Mouse (Mus musculus) left cerebral cortex, postnatal 36 days (tissue): Measurements from ENCODE around the gene Adap1. TPM values are rescaled to one million over a fixed set of nuclear protein-coding genes. Genes with fewer than 3 reads are reported as not detected.
A peak's percentile ranks its signal among the peaks of the same experiment; 100 is the strongest.

Experiments
- DNase-seq, 2 experiments: peaks; one replicate each; pipeline ENCODE4 v3.0.0; 2021 to 2022; ENCODE audit warnings: low spot score in 2 of 2, mixed read lengths in 1 of 2
- intact Hi-C: fragments of 180-260 bp; cut with DNase I; formaldehyde crosslinking; loops from one replicate; pipeline ENCODE4 v1.15.1; 2025
- total RNA-seq, 2 experiments: library from RNA; stranded (reverse); gene quantifications; 2 replicates each; pipeline ENCODE4 v1.2.3; 2021

Adap1 gene
- total RNA-seq, 2 experiments from 2014 or later = 260 to 316 TPM

DNA sequence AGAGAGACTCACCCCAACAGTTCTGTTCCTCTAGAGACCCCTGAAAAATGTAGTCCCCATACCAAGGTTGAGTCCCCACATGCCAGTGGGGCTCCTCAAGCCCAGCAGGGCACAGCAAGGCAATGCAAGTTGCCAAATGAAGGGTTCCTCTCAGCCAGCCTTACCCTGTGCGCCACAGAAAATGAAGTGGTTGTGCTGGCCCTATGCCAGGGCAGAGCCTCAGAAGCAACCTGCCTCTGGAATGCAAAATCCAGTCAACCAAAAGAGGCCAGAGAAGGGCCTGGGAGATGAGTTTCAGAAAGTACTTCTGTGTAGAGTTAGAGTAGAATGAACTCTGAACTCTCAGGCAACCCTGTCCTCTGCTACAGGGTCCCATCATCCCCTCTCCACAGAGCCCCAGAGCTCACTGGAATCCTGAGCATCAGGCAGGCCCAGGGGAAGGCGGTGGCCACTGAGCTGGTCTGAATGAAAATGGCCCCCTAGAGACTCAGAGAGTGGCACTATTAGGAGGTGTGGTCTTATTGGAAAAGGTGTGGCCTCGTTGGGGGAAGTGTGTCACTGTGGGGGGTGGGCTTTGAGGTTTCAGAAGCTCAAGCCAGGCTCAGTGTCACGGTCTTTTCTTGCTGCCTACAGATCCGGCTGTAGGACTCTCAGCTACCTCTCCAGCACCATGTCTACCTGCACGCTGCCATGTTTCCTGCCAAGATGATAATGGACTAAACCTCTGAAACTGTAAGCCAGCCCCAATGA is 33.4 kb downstream of the Adap1 start:
- DNase-seq = no peak
- intact Hi-C loops = no loop called here

DNA sequence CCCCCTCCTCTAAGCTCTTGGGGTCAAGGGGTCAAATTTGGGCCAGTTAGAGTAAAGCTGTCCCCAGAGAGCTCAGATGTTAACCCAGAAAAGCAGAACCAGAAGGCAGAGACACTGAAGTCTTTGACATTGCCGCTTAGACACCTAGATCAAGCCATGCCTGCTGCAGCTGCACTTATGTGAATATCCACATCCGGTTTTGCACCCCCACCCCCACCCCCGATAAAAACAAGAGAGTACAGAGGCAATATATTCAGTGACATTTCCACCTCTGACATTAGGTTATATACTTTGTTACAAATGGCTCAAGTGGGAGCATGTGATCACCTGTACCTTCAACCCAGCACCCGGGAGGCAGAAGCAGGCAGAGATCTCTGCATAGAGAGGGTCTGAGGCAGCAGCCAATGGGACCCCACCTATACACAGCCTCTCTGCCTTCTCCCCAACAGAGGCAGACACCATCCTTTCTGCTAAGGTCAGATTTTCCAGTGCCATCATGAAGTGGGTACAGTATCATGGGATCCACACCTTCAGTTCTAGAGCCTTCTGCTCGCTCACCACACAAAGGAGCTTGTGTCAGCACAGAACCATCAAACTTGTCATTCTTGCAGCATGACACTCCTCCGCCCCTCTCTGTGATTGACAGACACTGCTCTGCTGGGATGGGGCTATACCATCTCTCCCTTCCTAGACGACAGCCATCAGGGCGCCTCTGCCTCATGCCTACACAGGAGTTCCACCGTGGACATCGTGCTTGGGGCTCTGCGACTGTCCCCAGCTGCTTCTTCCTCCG is 34.8 kb downstream of the Adap1 start:
- intact Hi-C loops = no loop called here
- DNase-seq = no peak

DNA sequence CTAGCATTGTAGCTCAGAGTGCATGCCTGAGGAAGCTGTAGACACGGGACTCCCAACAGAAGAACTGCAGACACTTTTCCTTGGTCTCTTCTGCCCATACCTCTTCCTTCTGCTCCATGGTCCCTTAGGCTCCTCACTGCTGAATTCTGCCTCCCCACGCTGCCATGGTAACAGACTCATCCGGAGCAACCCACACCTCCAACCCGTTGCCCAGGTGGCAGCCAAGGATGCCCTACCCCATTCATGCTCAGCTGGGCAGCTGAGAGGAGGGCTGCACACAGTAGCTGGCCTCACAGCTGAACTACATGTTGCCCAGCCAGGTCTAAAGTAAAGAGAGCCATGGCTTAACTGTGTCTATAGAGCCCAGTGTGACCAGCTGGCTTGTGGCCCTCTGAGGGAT is 36.8 kb downstream of the Adap1 start:
- DNase-seq = no peak
- intact Hi-C loops = no loop called here

DNA sequence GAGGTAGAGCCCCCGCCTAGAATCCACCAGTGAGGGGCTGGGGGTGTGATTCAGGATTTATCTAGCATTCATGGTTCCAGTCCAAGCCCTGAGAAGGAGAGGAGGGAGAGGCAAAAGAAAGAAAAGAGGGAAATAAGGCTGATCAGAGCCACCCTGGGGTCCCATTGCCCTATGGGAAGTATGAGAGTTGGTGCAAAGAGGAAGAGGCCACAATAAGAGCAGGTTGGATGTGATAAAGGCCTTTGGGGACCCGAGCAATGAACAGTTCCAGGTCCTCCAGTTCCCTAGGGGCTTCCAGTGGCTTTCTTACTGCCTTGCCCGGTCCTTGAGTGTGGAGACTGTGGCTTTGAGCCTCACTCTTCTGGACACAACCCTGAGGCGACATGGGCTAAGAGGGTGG is 37.6 kb downstream of the Adap1 start:
- intact Hi-C loops = no loop called here
- DNase-seq = no peak

DNA sequence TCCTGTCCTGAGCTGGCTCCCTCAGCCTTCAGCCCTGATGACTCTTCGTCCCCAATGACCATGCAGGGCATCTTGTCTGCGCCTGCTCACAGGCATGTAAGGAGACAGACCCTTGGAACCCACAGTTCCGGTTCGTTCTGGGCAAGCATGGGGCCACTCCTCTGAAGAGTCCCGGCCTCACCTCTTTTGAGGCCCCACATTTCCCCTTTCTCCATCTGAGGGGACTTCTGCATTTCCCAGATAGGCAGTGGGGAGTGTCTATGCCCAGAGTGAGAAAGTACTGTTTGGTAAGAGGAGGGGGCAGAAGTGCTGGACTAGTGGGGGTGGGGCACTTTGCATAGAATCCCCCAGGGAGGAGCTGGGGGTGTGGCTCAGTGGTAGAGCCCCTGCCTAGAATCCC is 38.3 kb downstream of the Adap1 start:
- intact Hi-C loops = no loop called here
- DNase-seq = no peak

DNA sequence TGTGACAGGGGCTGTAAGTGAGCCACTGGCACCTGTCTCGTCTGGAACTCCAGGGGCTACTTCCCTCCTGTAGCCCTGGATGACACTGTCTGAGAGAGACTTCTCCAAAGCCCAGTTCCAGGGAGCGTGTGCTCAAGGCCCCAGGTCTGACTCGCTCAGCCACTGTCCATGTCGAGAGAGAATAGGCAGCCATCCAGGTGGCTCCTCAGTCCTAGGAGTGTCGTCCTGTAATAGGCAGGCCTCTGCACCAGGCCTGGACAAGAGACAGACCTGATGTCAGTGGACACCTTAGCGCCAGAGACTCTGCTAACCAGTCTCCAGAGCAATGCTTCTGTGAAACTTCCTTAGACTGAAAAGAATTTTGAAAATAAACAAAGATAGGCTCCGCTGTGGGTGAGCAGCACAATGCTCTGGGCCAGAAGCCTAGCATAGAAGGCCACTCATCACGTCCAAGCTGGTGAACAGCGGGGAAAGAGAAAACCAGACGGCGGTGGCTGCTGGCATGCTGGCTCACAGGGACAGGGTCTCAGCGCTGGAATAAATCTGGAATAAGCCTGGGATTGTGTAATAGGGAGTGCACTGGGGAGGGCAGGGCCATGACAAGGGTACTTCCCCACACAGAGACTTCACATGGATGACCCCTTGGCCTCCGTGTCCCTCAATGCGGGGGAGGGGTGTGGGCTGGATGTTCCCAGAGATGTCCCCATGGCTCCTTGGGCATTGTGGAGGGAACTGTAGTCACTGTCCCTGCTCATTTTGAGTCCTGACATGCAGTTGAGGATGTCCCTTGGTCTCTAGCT is 39.1 kb downstream of the Adap1 start:
- intact Hi-C loops = no loop called here
- no peak for DNase-seq

DNA sequence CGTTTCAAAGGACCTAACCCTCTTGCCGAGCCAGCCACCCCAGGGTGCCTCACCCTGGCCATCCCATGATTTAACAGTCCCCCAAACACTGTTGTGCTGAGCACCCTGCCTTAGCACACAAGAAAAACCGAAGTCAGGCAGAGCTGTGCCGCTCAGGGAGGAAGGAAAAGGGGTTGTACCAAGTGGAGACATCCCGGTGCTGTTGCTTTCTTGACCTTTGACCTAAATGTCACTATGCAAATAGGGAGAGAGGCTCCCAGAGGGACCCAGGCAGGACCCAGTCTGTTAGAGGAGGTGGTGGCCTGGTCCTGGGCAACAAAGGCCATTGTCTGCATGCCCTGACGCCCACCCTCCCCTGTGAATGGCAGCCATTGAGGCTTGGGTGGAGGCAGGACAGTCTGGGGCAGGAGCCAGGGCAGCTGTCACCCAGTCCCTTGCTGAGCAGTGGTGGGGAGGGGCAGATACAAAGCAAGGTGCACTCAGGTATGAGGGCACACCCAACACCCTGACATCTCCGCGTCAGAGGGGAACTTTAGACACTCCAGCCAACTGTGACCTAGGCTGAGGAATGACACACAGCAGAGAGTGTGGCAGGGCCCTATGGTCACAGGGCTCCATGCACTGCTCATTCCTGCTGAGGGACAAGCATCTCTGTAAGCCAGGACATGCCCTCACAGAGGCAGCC is 39.9 kb downstream of the Adap1 start:
- no peak for DNase-seq
- intact Hi-C loops = no loop called here

DNA sequence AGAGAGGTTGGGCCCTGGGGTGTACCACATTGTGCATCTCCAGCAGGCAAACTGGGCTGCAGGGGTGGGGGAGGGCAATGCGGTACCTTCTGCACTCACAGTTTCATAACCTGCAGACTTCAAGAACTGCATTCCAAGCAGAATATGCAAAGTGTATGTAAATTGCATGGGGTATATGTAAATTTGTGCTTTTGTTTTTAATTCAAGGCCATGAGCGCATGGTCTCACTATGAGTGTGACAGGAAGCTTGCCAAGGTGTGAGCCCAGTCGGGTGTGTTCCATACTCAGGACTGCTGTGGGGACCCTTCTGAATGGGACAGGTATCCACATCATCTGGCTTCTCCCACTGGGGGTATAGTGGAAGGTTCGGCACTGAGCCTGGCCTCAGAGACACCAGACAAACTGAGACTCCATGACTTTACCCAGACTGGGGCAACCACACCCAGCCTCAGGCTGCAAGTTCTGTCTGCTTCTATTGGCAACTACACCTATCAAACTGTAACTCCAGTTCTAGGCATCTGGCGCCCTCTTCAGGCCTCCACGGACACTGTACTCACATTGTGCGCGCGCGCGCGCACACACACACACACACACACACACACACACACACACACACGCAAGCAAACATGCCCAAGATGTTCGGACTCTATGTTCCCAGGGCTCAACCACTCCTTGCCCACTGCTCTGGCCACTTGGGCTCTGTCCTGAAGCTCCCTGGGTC is 41.8 kb downstream of the Adap1 start:
- intact Hi-C loops = no loop called here
- DNase-seq = no peak

DNA sequence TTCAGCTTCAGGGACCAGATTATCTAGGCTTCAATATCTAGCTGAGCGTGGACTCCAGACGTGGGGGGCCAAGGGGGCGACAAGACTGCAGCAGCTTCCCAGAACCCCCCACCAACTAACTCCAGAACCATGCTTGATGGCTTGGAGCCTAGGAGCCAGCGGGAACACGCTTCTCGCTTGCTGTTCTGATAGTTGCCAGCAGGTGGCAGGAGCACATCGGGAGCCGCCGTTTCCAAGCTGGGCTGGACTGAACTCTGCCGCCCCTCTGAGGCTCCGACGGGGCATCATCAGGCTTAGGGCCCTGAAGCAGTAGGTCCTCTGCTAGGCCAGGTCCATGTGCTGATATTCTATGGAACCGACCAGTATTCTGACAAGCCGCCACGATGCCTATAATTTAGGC is 43.2 kb downstream of the Adap1 start:
- intact Hi-C loops = loop anchor here (1.0 kb wide), 1 partner anchor 43 kb away; the partner anchor contains the start of gene Adap1
- peak; percentile 80 to 84 for DNase-seq

DNA sequence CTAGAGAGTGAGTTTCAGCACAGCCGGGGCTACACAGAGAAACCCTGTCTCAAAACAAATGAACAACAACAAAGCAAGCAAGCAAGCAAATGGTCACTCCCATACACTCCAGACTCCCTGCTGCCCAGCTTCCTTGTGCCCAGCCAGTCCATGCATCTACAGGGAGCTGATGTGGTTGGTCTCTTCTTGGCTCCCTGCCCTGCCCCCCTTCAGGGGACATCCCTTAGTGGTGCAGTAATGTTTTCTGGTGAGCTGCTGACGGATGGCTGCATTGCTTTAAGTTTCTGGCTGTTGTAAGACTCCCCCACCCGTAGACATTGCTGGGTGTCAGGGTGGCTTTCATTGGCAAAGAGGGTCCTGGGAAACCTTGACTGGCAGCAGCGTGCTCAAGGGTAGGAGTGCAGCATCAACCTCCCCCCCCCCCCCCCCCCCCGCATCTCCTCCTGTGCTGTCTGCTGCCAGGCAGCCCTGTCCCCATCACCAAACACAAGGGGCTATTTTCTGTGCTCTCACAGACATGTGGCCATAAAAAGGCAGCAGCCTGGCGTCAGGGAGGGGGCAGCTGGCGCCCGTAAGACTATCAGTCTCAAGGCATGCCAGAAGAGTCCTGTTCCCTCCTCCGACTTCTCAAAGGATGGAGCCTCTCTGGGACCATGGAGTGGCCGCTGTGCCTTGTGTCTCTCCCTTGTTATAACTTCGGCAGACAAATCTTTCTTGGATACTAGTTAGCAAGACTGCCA is 43.9 kb downstream of the Adap1 start:
- intact Hi-C loops = loop anchor here (1.0 kb wide), 1 partner anchor 44 kb away; the partner anchor contains the start of gene Adap1
- DNase-seq = no peak

DNA sequence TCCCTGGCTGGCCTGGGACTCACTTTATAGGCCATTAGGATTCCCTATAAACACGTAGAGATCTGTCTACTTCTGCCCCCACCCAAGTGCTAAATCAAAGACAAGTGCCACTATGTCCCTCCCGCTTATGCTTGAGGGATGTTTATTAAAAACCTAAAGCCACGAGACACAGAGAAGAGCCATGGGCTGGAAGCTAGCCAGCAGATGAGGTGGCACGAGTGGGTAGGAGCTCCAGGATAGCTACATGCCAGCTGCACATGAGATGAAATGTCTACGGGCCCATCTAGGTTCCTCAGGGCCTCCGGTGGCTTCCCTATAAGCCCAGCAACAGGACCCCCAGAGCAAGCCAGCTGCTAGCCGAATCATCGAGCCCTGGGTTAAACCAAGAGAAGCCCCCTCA is 48.1 kb downstream of the Adap1 start:
- intact Hi-C loops = no loop called here

DNA sequence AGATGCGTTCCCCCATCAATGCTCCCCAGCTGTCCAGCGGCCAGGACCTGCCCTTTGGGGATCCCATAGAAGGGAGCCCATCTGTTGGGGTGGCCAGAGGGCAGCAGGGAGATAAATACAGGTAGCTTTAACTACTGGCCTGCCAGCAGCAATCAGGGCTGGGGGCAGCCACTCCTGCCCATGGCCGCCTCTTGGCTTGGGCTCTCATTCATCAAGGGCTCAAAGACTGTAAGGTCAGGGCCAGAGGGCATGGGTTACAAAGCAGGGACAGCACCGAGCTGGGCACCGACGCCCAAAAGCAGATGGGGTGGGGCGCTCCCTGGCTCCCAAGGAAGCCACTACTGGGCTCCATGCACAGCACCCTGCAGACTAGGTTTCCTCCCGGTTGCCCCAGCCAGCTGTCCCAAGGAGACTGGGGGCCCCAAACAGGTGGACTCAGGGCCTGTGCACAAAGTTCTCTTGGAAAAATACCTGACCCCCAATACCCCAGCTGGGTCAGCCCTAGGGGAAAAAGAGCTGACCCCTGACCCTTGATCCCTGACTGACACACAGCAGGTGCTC is 53.3 kb downstream of the Adap1 start:
- intact Hi-C loops = no loop called here
- no peak for DNase-seq

More for the DNA sequence above, 48.1 kb downstream of the Adap1 start:
- peak; percentile 60 to 63 for DNase-seq

DNA sequence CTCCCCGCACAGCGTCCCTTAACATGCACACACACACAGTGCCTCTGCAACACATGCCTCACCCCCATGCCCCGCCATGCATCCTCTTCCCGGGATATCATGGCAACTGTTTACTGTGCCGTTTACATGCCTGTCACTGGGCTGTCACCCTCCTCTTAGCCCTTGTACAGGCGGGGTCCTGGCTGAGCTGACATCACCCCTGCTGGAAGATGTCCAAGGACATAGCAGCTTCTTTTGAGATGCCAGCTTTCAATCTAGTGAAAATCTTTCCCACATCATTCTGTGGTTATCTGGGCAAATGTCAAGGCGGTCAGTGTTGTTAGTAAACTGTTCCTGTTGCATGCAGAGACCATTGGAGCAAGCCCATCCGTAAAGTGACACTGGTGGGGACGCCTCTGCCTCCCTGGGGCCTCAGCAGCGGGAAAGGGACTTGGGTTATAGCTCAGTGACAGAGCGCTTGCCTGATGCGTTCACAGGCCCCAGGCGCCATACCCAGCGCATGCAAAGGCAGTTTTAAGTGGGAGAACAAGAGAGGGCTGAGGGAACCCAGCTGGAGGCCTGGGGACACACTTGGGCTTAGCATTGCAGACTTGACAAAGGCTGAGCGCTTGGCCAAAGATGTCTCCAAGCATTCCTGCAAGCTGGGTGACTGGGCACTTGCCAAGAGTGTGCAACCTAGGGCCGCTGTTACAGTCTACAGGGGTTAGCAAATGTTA is 54.5 kb downstream of the Adap1 start:
- no peak for DNase-seq
- intact Hi-C loops = no loop called here

DNA sequence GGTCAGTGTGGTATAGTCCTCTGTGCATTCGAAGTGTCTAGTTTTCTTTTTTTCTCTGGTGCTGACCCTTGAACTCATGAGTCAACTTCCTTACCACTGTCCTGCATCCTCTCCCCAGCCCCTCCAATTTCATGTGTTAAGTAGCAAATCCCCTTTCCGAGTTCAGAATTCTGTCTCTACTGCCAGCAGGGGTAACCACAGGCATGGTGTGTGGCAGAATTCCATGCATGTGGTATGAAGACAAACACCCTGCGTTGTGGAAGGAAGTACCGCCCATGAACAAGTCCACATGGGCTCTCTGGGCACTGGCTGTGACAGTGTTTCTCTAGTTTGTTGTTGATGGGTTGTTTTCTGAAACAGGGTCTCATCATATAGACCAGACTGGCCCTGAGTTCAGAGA is 57.8 kb downstream of the Adap1 start:
- intact Hi-C loops = no loop called here
- no peak for DNase-seq

DNA sequence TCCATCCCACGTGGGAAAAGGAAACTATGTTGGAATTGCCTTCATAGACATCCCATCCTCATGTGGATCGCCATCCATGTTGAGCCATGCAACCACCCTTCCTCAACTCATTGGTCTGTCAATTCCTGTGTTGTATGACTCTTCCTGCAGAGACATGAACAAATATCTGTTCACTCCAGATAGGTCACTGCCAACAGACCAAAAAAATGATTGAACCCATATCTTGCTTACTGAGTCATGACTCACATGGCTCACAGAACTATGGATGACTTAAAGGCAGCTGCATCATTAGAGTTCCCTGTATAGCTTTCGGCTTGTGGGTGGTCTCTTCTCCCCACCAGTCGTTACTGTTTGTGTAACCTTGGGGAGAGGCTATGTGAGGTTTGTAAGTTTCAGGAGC is 64.0 kb downstream of the Adap1 start:
- no peak for DNase-seq
- intact Hi-C loops = no loop called here

DNA sequence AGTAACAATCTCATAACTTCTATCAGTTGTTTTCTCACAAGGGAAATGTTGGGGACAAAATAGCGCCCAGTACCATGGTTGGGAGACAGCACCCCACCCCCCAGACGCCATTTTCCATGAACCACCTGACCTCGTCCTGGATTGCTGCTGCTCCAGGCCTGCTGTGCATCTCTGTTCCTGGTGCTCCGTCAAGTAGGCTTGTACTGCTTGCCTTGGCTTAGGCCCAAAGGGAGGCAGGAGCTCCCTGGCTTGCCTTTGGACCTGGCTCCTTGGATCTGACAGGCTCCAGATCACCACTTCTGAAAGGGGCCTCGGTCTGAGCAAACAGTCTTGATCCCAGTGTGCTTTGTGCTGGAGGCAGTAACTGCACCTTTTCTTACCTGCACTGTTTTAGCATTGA is 65.6 kb downstream of the Adap1 start:
- no peak for DNase-seq
- intact Hi-C loops = no loop called here

DNA sequence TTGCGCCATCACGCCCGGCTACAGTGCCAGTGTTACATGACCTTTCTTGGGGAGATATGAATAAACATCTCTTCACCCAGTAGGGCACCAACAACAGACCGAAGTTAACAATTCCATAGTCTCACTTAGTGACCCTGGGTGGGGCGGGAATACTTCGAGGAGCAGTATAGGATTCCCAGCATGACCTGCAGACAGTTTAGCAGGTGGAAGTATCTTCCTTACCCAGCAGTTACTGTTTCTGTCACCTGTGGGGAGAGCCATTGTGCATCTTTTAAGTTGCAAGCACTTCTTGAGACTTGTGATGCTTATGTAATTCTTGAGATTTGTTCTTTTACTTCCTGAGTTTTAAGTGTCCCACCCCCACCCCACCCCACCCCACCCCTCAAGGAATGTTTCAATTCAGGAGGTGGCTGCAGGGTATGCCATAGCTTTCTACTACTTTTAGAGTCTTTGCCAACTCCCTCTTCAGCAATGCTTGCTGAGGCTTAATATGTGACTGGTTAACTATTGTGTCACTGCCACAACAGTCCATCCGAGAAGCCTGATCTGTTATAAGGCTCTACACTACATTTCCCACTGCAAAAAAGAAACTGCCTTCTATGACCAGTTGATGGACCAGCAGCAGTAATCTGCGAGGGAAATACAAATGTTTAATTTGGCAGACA is 66.9 kb downstream of the Adap1 start:
- no peak for DNase-seq
- intact Hi-C loops = no loop called here
